7 mouse cellular contexts compared by ENCODE assay signal in the genomic region with DNA sequence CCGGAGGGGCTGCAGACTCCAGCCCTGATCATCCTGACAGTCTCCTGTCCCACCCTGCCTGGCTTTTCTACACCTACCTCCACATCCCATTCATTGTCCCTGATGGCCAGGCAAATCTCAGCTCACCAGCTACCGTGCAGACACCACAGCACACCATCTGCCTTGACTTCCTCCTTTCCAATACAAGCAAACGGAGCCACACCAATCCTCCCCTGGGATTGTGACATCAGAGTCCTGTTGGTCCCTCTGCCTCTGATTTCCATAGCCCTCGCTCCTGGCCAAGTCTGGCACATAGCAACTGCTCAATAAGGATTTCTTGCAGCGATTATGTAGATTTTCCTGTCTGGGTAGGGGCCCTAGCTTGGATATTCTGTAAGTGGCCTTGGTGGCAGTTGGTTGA. TPM values are rescaled to one million over a fixed set of nuclear protein-coding genes. Genes with fewer than 3 reads are reported as not detected.
DNase-seq lines count a peak whose midpoint lies in the region; ATAC-seq lines count a peak whose summit lies in the region.

A gene (minus strand): TSS at position 285 of the 400 bp plus-strand sequence.

- H3K27me3 ChIP-seq in forebrain, embryonic 13.5 days: 0 out of 2 replicates have a peak, but pooled peaks cover 13% of the 10 kb centered on the region
- no peaks in the 10 kb centered on the region for H3K27me3 ChIP-seq in hindbrain, embryonic 11.5 days (ENCODE audit: control insufficient read depth, insufficient read depth, low read length)
- no peaks in the 10 kb centered on the region for H3K27me3 ChIP-seq in liver, embryonic 13.5 days

- H3K27ac ChIP-seq in forebrain, embryonic 13.5 days: no peak within 1 kb of the TSS
- no peak within 1 kb of the TSS for H3K27ac ChIP-seq in hindbrain, embryonic 11.5 days (ENCODE audit: low read depth, low read length)
- peak within 1 kb of the TSS; percentile 43 for H3K27ac ChIP-seq in liver, embryonic 13.5 days

- H3K4me2 ChIP-seq in forebrain, embryonic 13.5 days: no peak within 1 kb of the TSS
- H3K4me2 ChIP-seq in hindbrain, embryonic 11.5 days (replicated peaks; ENCODE audit: low read depth, low read length): no peak within 1 kb of the TSS
- peak within 1 kb of the TSS; percentile 30; the same call in 1 of the 2 replicates for H3K4me2 ChIP-seq in liver, embryonic 13.5 days

- no peaks in the 10 kb centered on the region for H3K9me3 ChIP-seq in forebrain, embryonic 13.5 days (replicated peaks)
- H3K9me3 ChIP-seq in hindbrain, embryonic 11.5 days (ENCODE audit: control insufficient read depth, low read length): no peaks in the 10 kb centered on the region
- no peaks in the 10 kb centered on the region for H3K9me3 ChIP-seq in liver, embryonic 13.5 days (replicated peaks)

- no peaks in the 10 kb centered on the region for H3K4me1 ChIP-seq in forebrain, embryonic 13.5 days
- H3K4me1 ChIP-seq in hindbrain, embryonic 11.5 days (replicated peaks; ENCODE audit: control insufficient read depth, insufficient read depth, low read length): no peaks in the 10 kb centered on the region
- H3K4me1 ChIP-seq in liver, embryonic 13.5 days (replicated peaks): peaks cover 75% of the 10 kb centered on the region

- H3K36me3 ChIP-seq in forebrain, embryonic 13.5 days (ENCODE audit: poor library complexity, severe bottlenecking): no peaks in the 10 kb centered on the region
- no peaks in the 10 kb centered on the region for H3K36me3 ChIP-seq in hindbrain, embryonic 11.5 days (ENCODE audit: control insufficient read depth, insufficient read depth, low read length)
- H3K36me3 ChIP-seq in liver, embryonic 13.5 days: no peaks in the 10 kb centered on the region

- no peak within 1 kb of the TSS for H3K9ac ChIP-seq in forebrain, embryonic 13.5 days
- no peak within 1 kb of the TSS for H3K9ac ChIP-seq in hindbrain, embryonic 11.5 days (ENCODE audit: low read depth, low read length)
- peak within 1 kb of the TSS; percentile 39 for H3K9ac ChIP-seq in liver, embryonic 13.5 days

- no peak for DNase-seq in thymus, postnatal 0 days (ENCODE audit: low spot score)
- DNase-seq in thymus, postnatal 14 days: no peak
- no peak for DNase-seq in hindbrain, embryonic 11.5 days (ENCODE audit: low spot score)
- DNase-seq in liver, embryonic 13.5 days: no peak
- no peak for DNase-seq in yolk sac, embryonic 10.5 days (ENCODE audit: low spot score)
- no peak for DNase-seq in kidney, adult 18-20 months

- no peak within 1 kb of the TSS for H3K4me3 ChIP-seq in forebrain, embryonic 13.5 days
- H3K4me3 ChIP-seq in hindbrain, embryonic 11.5 days (ENCODE audit: low read depth, low read length): no peak within 1 kb of the TSS
- H3K4me3 ChIP-seq in liver, embryonic 13.5 days (replicated peaks): no peak within 1 kb of the TSS

- 62% methylated on average over 5 of the region's 5 CpGs for WGBS in forebrain, embryonic 13.5 days
- 55% methylated on average over 5 of the region's 5 CpGs for WGBS in hindbrain, embryonic 11.5 days
- 43% methylated on average over 5 of the region's 5 CpGs for WGBS in liver, embryonic 13.5 days (ENCODE audit: insufficient replicate concordance)

- no peak for ATAC-seq in forebrain, embryonic 13.5 days
- ATAC-seq in hindbrain, embryonic 11.5 days (ENCODE audit: low FRiP score): no peak
- ATAC-seq in liver, embryonic 13.5 days (ENCODE audit: low read depth): no peak

RNA-seq across cellular contexts. Expression of the gene that starts here (rescaled TPM):
- polyA plus RNA-seq in thymus, postnatal 0 days (2015; fragmentation: Nextera tagmentation; extraction: Ambion mirVana): 110 and 112 TPM in 2 replicates
- polyA plus RNA-seq in forebrain, embryonic 13.5 days (2015; fragmentation: Nextera tagmentation; extraction: Ambion mirVana): 111 and 117 TPM in 2 replicates
- 127 and 129 TPM in 2 replicates for polyA plus RNA-seq in hindbrain, embryonic 11.5 days (2014; fragmentation: Nextera tagmentation; extraction: Ambion mirVana)
- 68.5 and 72.3 TPM in 2 replicates for polyA plus RNA-seq in liver, embryonic 13.5 days (2015; fragmentation: Nextera tagmentation; extraction: Ambion mirVana)
